Mouse (Mus musculus) intestine, embryonic 16.5 days (tissue): ENCODE results near the gene Prkacb. TPM values are rescaled to one million over a fixed set of nuclear protein-coding genes. Genes with fewer than 3 reads are reported as not detected.
"Not testable (repeated sequence)": the region's sequence is repeated elsewhere in the genome, so short reads cannot be mapped to it uniquely, and the experiment has no call there.

Experiments used
- ATAC-seq: fragments of 200-750 bp; cut with Nextera tagmentation; 2 replicates; pipeline ENCODE4 v1.8.0; 2017; ENCODE audit warnings: moderate TSS enrichment, moderate library complexity
- H3K27ac ChIP-seq: fragments of 300-500 bp; sonication (generic); 2 replicates; pipeline ENCODE4 v1.5.1; 2014; ENCODE audit warnings: mild to moderate bottlenecking, low read length
- H3K27me3 ChIP-seq: fragments of 300-500 bp; sonication (generic); replicated peaks from 2 replicates; pipeline ENCODE4 v1.6.1; 2014; ENCODE audit warnings: low read length, control low read depth, mixed read lengths; ENCODE audit not compliant: control insufficient read depth, insufficient read depth
- H3K36me3 ChIP-seq: fragments of 300-500 bp; sonication (generic); 2 replicates; pipeline ENCODE4 v1.6.1; 2014; ENCODE audit warnings: low read length, control low read depth; ENCODE audit not compliant: control insufficient read depth, insufficient read depth
- H3K4me1 ChIP-seq: fragments of 300-500 bp; sonication (generic); 2 replicates; pipeline ENCODE4 v1.6.1; 2014; ENCODE audit warnings: low read length, control low read depth, mixed read lengths; ENCODE audit not compliant: control insufficient read depth, insufficient read depth
- H3K4me2 ChIP-seq: fragments of 300-500 bp; sonication (generic); 2 replicates; pipeline ENCODE4 v1.6.1; 2014; ENCODE audit warnings: low read depth, low read length, control low read depth
- H3K4me3 ChIP-seq: fragments of 300-500 bp; sonication (generic); 2 replicates; pipeline ENCODE4 v1.5.1; 2014; ENCODE audit warnings: mild to moderate bottlenecking, low read length
- H3K9ac ChIP-seq: fragments of 300-500 bp; sonication (generic); 2 replicates; pipeline ENCODE4 v1.6.1; 2014; ENCODE audit warnings: low read depth, low read length
- H3K9me3 ChIP-seq: fragments of 300-500 bp; sonication (generic); 2 replicates; pipeline ENCODE4 v1.6.1; 2016; ENCODE audit warnings: low read length, control low read depth; ENCODE audit not compliant: control insufficient read depth
- WGBS: fragments of 180-500 bp; shearing (Covaris S2); extraction: QIAGEN DNeasy Blood & Tissue Kit; methylation state at CpG from one replicate; pipeline ENCODE4 v1.1.7; 2014; 5-methylcytosine and 5-hydroxymethylcytosine counted together
- polyA plus RNA-seq: library from polyadenylated mRNA; unstranded; fragments of >200 nt; fragmentation: Nextera tagmentation; extraction: Ambion mirVana; gene quantifications from 2 replicates; pipeline ENCODE4 v1.2.1, GENCODE M21; 2015

Gene Prkacb
- polyA plus RNA-seq, 1 experiment from 2014 or later, result 34.4 TPM

DNA sequence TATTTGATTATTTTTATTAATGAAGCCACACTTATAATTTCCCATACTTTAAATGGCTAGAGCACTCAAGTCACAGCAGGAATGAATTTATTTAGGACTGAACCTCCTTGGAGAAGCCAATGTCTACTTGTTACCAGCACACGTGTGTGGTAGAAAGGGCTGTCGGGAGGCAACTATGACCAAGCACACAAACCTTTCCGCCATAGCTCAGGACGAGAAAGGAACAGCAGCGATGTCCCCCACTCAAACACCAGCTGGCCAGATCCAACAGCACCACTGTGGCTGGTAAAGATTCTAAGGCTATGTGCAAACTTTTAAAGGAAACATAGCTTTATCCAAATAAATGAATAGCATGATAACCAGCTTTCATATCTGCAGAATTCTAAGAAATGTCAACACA is 44.4 kb downstream of the Prkacb start:
- no peak overlapping the region for H3K4me2 ChIP-seq
- H3K27me3 ChIP-seq, result no peaks in the 10 kb centered on the region
- H3K4me3 ChIP-seq, result no peak overlapping the region
- no peak for ATAC-seq
- no peaks in the 10 kb centered on the region for H3K36me3 ChIP-seq
- no peak overlapping the region for H3K9ac ChIP-seq
- H3K9me3 ChIP-seq, result no peaks in the 10 kb centered on the region
- no peak overlapping the region for H3K27ac ChIP-seq
- H3K4me1 ChIP-seq, result peaks cover 10% of the 10 kb centered on the region; the same call in 1 of the 2 replicates
- 80% methylated on average over 5 of the region's 5 CpGs for WGBS

DNA sequence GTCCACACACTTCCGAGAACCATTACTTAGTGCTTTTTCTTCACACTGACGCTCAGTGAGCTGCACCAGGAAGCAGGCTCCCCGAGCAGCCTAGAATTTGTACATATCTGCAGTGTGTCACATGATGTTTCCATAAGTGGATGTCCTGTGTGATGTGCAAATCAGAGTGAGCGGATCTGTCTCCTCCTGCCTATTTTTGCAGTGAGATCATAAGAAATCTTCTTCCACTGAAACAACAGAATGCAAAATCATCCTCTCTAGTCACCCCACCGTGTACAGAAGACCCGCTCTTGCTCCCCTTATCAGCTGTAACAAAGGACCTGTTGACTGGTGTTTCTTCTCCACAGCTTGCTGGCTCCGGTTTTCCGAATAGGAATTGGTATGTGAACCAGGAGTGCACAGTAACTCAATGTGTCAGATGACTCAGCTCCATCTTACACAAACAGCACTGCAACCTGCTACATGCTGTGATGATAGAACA is 46.0 kb downstream of the Prkacb start:
- H3K9ac ChIP-seq, result no peak overlapping the region
- peaks cover 10% of the 10 kb centered on the region; the same call in 1 of the 2 replicates for H3K4me1 ChIP-seq
- H3K4me3 ChIP-seq, result no peak overlapping the region
- no peaks in the 10 kb centered on the region for H3K36me3 ChIP-seq
- H3K4me2 ChIP-seq, result no peak overlapping the region
- 0 out of 2 replicates have a peak overlapping the region, but pooled peaks have one; percentile 12 for H3K27ac ChIP-seq
- WGBS, result 56% methylated on average over 8 of the region's 8 CpGs
- peak; percentile 60; the same call in 1 of the 2 replicates for ATAC-seq
- no peaks in the 10 kb centered on the region for H3K27me3 ChIP-seq
- no peaks in the 10 kb centered on the region for H3K9me3 ChIP-seq

GRCm38 (mm10) chr3:146766071-146766605 is 46.7 kb downstream of the Prkacb start:
- no peak for ATAC-seq
- Histone ChIP-seq H3K4me1 (peaks cover 10% of the 10 kb centered on the region; the same call in 1 of the 2 replicates), H3K27me3 (no peaks in the 10 kb centered on the region), H3K9me3 (no peaks in the 10 kb centered on the region), H3K36me3 (no peaks in the 10 kb centered on the region), H3K4me2 (no peak overlapping the region), H3K4me3 (no peak overlapping the region), H3K27ac (0 out of 2 replicates have a peak overlapping the region, but pooled peaks have one; percentile 12), H3K9ac (no peak overlapping the region)
- WGBS, result 90% methylated on average over 4 of the region's 4 CpGs

- Histone ChIP-seq H3K4me2 (no peak overlapping the region), H3K9ac (no peak overlapping the region), H3K9me3 (no peaks in the 10 kb centered on the region), H3K36me3 (no peaks in the 10 kb centered on the region), H3K4me3 (no peak overlapping the region), H3K4me1 (peaks cover 5% of the 10 kb centered on the region; the same call in 1 of the 2 replicates), H3K27me3 (no peaks in the 10 kb centered on the region), H3K27ac (no peak overlapping the region)
- ATAC-seq, result peak; percentile 45
- WGBS, result 93% methylated on average over 3 of the region's 3 CpGs
These were observed 47.8 kb downstream of the Prkacb start for GRCm38 (mm10) chr3:146764871-146765529.

DNA sequence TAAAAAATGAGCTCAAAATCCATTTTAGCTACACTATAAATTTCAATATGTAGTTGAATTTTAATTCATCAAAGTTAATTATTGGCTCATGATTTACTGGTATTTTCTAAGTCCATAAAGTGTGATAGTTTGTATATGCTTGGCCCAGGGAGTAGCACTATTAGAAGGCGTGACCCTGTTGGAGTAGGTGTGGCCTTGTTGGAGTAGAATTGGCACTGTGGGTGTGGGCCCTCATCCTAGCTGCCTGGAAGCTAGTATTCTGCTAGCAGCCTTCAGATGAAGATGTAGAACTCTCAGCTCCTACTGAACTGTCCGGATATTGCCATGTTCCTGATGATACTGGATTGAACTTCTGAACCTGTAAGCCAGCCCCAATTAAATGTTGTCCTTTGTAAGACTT is 49.7 kb downstream of the Prkacb start:
- not testable (repeated sequence) for H3K4me2 ChIP-seq, H3K36me3 ChIP-seq, H3K9ac ChIP-seq, H3K27ac ChIP-seq, H3K9me3 ChIP-seq, H3K4me1 ChIP-seq, H3K27me3 ChIP-seq, H3K4me3 ChIP-seq
- 95% methylated on average over 2 of the region's 2 CpGs for WGBS
- ATAC-seq, result 0 out of 2 replicates have a peak, but pooled peaks have one; percentile 59

GRCm38 (mm10) chr3:146761276-146761675 is 51.5 kb downstream of the Prkacb start:
- Histone ChIP-seq H3K4me3 (no peak overlapping the region), H3K27ac (no peak overlapping the region), H3K9me3 (no peaks in the 10 kb centered on the region), H3K27me3 (no peaks in the 10 kb centered on the region), H3K9ac (no peak overlapping the region), H3K4me2 (no peak overlapping the region), H3K4me1 (no peaks in the 10 kb centered on the region), H3K36me3 (no peaks in the 10 kb centered on the region)
- ATAC-seq, result no peak
- 92% methylated on average over 9 of the region's 9 CpGs for WGBS

GRCm38 (mm10) chr3:146757970-146758960 is 54.5 kb downstream of the Prkacb start:
- WGBS, result 70% methylated on average over 6 of the region's 6 CpGs
- no peak overlapping the region for H3K27ac ChIP-seq
- H3K4me2 ChIP-seq, result no peak overlapping the region
- ATAC-seq, result no peak
- H3K9me3 ChIP-seq, result no peaks in the 10 kb centered on the region
- no peaks in the 10 kb centered on the region for H3K36me3 ChIP-seq
- no peak overlapping the region for H3K4me3 ChIP-seq
- H3K4me1 ChIP-seq, result no peaks in the 10 kb centered on the region
- no peak overlapping the region for H3K9ac ChIP-seq
- no peaks in the 10 kb centered on the region for H3K27me3 ChIP-seq

GRCm38 (mm10) chr3:146754270-146754669 is 58.5 kb downstream of the Prkacb start:
- ATAC-seq, result no peak
- no peak overlapping the region for H3K4me2 ChIP-seq
- H3K27ac ChIP-seq, result no peak overlapping the region
- H3K27me3 ChIP-seq, result no peaks in the 10 kb centered on the region
- H3K9ac ChIP-seq, result no peak overlapping the region
- no peaks in the 10 kb centered on the region for H3K36me3 ChIP-seq
- 86% methylated on average over 2 of the region's 2 CpGs for WGBS
- no peaks in the 10 kb centered on the region for H3K9me3 ChIP-seq
- no peak overlapping the region for H3K4me3 ChIP-seq
- H3K4me1 ChIP-seq, result no peaks in the 10 kb centered on the region
